Mouse (Mus musculus) cerebellum, adult 9-11 months (tissue): ENCODE measurements around the gene Duox2.

Experiments
- DNase-seq: peaks from one replicate; pipeline ENCODE4 v3.0.0; 2022

Duox2 gene

GRCm38 (mm10) chr2:122234611-122235288 is 63.5 kb downstream of the Duox2 start, which contains the start of gene Sord:
Gene Sord (plus strand): TSS chr2:122234749.
- peak; percentile 80 for DNase-seq

- peak; percentile 54 for DNase-seq
Observed at GRCm38 (mm10) chr2:122233759-122234557, 64.3 kb downstream of the Duox2 start.

DNA sequence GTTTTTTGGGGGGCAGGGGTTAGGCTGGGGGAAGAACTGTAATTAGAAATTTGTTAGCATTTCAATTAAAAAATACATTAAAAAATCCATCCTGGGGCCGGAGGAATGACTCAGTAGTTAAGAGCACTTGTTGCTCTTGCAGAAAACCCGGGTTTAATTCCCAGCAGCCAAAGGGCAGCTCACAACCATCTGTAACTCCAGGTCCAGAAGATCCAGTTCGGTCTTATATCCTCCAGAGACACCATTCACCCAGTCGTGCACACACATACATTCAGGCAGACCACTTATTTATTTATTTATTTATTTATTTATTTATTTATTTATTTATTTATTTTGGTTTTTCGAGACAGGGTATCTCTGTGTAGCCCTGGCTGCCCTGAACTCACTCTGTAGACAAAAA is 64.9 kb downstream of the Duox2 start:
- DNase-seq: no peak

DNA sequence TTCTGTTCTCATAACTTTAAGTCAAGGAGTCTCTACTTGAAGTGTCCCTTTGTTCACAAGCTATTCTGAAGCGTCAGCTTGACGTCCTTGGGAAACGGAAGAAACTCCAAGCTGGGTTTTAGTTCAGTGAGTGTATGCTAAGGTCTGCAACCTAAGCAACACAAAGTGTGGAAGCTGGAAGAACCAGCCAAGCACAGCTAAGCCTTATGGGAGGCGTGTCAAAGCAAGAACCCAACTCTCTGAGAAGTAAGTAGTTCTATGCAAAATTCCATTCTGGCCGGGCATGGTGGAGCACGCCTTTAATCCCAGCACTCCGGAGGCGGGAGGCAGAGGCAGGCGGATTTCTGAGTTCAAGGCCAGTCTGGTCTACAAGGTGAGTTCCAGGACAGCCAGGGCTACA is 66.6 kb downstream of the Duox2 start:
- no peak for DNase-seq

DNA sequence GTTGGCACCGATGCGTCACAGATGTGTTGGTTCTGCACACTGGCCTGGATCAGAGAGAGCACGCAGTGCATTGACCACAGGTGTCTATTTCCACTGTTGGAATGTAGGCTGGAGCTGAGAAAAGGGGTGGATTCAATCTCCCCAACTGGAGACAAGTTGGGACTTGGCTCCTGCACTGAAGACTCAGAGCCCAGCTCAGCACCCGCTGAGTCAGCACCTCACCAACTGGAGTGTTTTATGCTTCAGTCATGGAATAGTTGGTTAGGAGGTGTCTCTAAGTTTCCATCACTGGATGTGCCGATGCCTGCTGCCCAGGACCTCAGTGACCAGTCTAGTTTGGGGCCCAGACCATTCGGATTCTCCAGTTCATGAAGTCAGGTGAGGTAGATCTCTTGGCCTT is 67.9 kb downstream of the Duox2 start:
- DNase-seq: no peak
